Mouse (Mus musculus): ENCODE results near the gene 1700042G07Rik. TPM values are rescaled to one million over a fixed set of nuclear protein-coding genes. Genes with fewer than 3 reads are reported as not detected.

1700042G07Rik gene
- total RNA-seq, 2 experiments from 2014 or later, result not detected

DNA sequence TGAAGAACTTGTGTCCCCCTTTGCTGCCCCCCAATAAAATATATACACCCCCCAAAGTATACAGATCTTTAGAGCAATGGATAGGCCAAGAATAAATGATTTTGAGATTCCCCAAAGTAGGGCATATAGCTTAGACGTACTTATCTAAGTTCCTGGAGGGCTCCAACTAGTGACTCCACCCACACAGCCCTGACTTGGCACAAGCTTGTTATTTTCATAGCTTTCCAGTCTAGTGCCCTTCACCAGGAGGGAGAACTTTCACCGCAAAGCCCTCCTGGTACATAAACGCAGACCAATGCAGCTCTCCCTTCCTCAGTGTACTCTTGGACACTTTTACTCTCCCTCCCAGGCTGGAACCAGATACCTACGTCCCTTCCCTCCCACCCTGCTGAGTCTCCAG, 11.0 kb upstream of the 1700042G07Rik start:
- DNase-seq, result no peak

DNA sequence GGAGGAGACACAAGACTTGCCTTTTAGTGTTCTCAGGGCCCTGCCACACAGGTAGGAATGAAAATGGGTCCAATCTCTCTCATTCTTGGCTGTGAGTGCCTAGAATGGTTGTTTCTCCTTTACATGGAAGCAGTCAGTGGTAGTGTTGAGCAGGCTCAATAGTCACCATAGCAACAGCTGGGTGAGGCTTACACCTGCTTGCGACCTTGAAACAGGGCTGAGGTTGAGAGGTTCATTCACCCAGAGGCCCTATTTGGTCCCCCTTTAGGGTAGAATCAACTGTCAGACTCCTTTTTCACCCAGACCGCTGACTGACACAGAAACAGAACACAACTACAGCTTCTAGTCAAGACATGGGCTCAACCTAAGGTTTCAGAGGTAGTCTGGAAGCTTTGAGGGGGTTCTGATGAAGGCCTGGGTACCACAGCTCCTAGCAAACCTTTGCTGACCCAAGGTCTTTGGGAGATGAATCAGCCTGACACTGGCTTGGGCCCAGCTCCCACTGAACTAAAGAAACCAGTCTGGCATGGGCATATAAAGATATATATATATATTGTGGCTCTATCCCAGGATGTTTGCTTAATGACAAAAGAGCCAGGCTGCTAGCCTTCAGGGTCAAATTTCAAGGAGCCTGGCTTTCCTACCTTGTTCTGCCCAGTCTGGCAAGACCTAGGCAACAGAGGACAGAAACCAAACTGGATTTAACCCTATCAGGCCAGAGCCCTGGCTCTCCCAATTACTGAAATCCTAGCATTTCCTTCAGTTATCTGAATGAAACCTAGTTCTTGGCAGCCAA, 8.2 kb upstream of the 1700042G07Rik start:
- no peak for DNase-seq

DNA sequence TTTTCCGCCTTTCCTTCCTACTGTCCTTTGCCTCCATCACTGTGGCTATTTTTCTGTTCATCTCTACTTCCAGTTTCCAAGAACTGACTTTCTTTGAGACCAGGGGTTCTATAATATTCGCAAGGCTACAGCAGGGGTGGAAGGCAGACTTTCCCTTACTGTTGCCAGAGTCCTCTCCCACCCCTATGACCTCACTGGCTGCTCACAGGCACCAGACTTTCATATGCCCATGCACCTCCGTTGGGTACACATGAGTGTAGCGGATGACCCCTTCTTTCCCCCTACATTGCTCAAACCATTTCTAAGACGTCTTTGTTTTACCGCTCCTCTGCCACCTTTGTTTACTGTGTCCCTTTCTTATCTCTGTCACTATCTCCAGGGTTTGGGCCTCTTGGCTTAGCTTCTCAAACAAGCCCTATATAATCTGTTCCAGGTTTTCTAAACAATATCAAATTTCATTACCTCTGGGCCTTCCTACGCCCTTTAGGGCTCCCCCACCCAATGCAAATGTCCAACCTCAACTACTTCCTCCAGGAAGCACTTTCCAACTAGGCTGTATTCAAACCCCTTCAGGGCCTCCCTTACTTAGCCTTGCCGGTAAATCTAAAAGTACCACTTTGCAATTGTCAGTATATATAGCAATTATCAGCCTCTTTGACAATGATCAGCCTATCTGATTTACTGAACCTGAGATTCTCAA, 7.3 kb upstream of the 1700042G07Rik start:
- no peak for DNase-seq

DNA sequence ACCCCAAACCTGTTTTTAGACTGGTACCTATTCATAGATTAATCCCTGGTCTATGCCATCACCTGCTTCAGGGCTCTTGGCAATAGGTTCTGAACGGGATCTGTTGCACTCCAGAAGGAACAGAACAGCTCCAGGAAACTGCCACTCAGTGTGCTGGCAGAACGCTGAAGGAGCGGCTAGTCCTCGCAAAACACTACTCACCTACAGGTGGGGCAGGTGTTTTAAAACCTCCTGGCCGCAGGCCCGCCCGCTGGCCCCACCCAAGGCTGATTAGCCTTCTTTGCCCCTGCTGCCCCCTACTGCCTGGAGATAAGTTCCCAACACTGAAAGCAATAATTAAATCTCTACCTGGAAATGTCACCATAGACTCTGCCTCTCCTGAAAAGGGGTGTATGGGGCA, 5.8 kb upstream of the 1700042G07Rik start, which contains the start of gene Tspan1:
Tspan1 (minus strand) TSS at position 198 of the 400 bp plus-strand sequence.
- DNase-seq, result no peak

DNA sequence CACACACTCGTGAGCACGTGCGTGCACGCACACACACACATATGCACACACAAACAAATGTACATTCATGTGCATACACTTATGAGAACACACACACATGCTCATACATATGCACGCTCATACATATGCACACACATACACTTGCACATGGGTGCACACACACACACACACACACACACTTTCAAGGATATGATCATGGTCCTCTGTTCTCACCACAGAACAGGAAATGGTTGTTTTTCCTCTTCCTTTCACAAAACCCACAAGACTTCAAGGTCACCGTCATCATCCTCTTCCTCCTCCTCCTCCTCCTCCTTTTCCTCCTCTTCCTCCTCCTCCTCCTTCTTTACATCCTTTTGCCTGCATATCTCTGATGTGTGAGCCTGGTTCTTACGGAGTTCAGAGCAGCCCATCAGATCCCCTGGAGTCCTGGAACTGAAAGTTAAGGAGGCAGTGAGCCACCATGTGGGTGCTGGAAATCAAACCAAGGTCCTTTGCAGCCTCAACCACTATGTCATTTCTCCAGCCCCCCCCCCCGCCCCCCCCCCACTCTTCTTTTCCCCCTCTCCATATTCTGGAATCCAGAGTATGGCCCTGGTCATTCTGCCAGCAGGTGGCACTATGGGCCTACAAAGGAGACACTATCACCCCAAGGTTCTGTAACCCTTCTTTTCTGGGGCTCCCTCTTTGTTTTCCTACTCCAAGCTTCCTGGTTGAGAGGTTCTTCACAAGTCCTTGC, 4.4 kb upstream of the 1700042G07Rik start:
- DNase-seq, result peak; percentile 40

DNA sequence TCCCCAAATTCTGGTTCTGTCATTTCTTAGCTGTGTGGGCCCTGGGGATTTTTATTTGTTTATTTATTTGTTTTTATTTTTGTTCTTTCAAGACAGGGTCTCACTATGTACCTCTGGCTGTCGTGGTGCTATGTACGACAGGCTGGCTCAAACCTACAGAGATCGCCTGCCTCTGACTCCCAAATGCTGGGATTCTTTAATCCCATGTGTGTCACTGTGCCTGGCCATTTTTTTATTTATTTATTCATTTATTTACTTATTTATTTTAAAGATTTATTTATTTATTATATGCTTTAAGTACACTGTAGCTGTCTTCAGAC, 3.9 kb upstream of the 1700042G07Rik start:
- no peak for DNase-seq

DNA sequence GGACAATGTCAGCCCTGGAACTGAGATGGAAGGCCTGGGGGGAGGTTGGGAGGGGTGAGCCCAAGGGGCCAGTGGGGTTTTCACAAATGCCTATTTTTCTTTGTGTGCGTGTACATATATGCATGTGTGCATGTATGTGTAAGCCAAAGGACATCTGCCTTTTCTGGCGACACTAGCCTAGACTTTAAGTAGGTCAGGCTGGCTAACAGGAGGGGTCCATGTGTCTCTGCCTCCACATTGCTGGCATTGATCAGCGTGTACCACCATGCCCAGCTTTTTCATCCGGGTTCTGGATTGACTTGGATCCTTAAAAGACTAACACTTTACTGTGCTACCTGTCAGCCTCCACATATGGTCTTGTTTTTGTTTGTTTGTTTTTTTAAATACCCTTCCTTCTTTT, 580 bp downstream of the 1700042G07Rik start:
- DNase-seq, result no peak

DNA sequence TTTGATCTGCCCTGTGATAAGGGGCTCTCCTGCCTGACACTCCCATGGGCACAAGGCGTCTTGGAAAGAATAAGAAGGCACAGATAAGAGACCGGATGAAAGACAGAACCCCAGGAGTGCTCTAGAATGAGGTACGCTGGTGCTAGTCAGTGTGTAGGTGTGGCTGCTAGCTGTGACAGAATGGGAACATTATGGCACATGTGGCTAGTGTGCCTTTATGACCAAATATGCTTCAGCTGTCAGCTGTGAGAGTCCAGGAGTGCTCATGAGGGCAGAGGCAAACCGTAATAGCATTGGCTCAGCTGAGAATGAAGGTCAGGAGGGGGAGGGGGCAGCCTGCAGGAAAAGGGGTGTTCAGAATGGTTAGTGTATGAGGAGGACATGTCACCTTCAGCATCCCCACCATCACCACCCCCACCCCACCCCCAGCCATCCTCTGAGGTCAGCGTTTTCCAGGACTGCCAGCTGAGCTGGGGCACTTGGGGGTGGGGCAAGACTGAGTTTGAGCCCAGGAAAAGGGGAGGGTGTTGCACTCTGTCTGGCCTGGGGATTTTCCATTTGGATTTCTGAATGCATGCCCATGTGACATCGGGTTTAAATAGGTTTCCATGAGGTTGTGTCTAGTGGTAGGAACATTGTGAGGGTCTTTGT, 1.4 kb downstream of the 1700042G07Rik start:
- no peak for DNase-seq

DNA sequence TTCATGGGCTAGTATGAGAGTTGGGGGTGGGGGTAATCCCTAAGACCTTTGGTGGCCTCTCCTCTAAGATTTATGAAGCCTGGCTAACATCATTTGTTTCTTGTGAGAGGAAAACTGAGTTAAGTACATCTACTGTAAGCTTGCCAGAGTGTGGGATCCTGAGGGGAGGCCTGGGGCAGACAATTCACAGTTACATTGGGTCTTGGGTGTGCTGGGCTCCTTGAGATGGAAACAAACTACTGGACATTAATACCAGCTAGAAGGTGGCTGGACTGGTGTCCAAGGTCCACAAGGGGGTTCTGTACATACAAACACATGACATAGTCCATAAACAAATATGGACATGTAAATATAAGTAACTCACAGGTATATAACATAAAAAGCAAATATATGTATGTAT, 2.0 kb downstream of the 1700042G07Rik start:
- DNase-seq, result no peak

DNA sequence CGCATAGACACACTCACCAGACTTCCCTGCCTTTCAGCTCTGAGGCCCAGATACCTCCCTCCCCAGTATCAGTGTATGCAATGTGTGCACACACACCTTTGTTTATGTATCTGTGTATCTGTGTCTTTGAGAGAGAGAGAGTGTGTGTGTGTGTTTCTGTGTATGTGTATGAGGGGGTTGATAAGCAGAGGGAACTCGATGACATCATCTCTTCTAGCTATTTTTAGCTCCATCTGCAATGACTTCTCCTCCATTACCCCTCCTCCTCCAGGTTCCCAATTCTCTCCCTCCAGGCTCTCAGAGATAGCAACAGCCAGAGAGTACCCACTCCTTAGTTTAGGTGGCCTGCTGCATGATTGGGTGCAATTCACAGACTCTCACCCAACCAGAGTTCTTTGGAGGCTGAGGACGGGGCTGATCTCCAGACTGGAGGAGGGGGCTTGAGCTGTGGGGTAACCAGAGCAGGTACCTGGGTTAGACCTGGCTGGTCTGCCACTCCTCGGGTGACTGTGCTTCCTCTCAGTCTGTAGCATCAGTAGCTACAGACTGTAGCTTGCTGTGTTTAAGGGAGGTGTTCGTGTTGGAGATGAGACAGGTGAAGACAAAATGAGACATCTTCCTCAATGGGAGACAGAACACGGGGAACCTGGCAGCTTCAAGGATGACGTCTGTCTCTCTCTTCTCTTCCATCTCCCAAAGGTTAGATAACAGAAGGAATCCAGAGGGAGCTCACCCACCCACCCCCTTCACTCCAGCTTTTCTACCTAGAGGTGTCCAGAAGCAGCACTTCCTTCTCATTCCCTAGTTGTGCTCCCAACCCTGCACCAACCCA, 2.8 kb downstream of the 1700042G07Rik start:
- no peak for DNase-seq

DNA sequence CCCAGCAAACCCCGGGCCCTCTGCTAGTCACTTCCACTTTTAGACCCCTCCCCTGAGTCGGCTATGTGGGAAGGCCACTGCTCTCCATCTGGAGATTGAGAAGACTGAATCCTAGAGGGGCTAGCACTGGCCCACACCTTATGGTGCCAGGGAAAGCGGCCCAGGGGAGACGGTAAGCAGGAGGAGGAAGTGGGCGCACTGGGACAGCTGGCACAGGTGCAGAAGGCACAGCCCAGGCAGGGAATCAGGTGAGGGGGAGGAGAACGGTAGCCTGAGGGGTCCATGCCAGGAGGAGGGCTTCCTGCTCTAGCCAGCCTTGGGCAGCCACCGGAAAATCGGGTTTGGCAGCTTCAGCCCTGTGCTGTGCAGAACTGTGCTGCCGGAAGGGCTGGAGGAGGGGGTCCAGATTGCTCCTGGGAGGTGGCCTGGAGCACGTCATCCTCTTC, 3.4 kb downstream of the 1700042G07Rik start:
- peak; percentile 64 for DNase-seq

DNA sequence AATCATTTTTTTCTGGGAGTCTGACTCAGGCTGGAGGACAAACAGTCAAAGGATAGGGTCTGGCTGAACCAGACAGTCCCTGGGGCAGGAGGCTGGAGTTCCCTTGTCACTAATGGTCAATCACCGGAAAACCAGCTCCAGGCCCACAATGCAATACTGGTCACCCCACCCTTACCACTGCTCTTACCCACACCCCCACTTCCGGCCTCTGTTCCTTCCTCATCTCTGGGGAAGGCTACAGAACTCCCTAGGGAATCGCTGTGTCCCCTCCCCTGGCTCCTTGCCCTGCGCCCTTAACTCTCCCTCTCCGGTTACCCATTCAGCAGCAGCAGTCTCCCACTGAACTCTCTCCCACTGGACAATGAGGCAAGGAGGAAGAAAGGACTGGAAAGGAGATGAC, 4.0 kb downstream of the 1700042G07Rik start:
- peak; percentile 75 for DNase-seq

DNA sequence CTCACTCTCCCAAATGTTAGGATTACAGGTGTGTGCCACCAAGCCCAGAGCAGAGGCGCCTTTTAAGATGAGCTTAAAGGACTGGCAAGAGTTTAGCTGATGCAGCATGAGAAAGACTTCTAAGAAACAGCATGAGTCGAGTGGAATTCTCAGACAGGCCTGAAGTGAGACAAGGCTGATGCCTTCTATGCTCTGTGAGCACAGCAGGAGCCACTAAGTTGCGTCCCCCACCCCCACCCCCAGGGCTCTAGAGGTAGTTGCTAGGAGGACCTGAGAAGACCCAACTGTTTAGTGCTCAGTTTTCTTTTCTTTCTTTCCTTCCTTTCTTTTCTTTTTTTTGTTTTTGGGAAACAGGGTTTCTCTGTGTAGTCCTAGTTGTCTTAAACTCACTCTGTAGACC, 8.9 kb downstream of the 1700042G07Rik start:
- DNase-seq, result no peak

DNA sequence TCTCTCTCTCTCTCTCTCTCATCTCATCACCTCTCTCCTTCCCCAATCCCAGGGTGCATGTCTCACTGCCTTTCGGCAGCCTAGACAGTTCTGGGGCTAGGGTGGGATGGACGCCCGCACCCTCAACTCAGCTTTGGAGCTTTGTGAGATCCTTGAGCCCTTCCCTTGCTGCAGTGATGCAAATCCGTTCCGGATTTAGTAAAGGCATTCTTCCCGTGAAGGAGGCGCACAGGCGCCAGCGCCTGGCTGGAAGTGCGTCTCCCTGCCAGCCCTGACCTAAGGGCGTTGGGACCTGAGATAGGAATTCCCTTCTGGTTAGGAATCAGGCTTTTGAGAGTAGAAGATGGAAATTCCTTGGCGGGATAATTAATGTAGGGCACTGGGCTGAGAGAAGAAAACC, 9.6 kb downstream of the 1700042G07Rik start:
- peak; percentile 31 for DNase-seq

DNA sequence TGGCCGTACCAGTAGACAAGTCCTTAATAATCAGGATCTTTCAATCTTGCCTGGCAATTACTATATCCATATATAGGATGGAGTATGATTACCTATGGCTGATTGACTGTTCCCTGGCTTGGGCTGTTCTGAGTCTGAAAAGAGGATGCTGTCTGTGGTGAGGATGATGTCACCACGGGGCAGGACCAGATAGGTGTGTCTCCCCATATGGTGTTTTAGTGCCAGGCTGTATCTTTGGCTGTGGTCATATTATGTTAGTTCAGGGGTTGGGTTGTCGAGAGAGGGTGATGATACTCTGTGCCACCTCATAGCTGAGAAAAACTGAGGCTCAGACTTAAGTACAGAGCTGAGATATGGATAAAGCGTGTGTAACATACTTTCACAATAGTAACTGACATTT, 11.9 kb downstream of the 1700042G07Rik start:
- no peak for DNase-seq

DNA sequence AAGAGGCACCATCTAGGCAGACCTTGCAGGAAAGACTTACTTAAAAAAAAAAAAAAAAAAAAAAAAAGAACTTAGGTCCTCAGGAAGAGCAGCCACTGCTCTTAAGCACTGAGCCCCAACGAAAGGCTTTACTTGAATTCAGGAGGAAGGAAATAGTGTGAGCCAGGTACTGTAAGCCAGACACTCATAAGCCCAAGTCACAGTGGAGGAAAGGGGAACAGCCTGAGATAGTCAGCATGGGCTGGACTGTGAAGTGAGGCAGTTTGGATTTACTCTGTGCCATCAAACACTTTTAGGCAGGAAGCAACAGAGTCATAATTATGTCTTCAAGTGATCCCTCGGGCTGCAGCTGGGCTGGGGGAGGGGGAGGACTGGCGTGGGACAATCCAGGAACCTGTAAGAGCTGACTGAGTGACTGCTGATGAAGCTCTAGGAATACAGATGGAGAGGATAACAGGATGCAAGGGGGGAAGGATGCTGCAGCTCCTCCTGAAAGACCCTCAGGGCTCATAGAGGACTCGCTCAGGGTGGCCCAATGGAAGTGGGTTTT, 19.2 kb downstream of the 1700042G07Rik start:
- no peak for DNase-seq

DNA sequence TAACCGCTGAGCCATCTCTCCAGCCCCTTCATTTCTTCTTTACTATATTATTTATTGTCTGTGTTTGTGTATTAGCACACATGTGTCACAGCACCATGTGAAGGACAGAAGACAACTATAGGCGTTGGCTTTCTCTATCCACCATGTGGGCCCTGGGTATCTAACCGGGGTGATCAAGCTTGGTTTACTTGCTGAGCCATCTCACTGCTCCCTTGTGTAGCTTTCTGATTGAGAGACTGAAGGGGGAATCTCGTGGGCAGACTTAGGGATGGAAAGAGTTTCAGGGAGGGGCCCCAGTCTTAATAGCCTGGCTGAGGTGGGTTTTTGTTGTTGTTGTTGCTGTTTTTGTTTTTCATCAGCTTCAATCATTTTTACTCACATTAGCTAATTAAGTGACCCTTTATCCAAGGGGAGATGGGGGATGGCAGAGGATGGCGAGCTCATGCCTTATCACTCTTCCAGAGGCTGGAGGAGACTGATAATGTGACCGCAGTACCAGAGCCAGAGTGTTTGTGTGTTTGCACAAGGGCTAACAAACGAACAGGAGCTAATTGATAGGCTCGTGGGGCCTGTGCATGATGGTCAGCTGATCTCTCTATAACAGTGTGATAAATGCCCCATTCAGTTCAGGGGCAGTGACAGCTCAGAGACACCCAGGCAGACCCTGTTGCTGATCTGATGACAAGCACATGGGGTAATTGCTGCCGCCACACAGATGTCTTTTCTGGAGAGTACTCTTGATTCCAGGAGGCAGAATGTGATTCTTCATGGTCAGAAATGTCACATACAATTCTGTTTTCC, 20.6 kb downstream of the 1700042G07Rik start:
- DNase-seq, result no peak

DNA sequence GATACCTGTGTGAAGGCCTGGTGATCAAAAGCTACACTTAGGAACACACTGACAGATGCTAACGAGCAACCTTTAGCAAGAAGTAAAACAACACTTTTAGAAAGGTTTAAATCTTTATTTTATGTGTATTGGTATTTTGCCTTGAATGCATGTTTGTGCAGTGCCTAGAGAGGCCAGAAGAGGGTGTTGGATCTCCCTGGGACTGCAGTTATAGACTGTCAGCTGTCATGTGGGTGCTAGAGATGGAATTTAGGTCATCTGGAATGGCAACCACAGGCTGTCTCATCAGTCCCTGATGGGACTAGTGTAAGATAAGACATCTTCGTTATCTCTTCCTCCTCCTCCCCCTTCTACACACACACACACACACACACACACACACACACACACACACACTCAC, 25.2 kb downstream of the 1700042G07Rik start:
- no peak for DNase-seq

DNA sequence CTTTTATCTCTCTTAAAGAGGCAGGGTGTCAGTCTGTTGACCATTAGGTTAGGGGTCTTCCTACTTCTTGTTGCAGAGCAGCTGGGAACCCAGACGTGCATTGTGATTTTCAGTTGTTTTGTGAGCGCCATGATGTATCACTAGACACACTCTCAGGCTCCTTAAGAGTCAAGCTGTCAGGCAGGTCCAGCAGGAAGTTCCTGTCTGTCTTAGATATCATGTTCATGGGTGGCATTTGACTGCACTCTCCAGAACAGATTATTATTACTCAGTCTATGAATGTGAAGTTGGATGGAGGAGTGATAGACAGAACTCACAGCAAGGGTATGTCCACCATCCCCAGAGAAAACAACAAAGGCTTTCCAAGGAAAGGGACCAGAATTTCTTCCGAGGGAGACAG, 31.2 kb downstream of the 1700042G07Rik start:
- no peak for DNase-seq

DNA sequence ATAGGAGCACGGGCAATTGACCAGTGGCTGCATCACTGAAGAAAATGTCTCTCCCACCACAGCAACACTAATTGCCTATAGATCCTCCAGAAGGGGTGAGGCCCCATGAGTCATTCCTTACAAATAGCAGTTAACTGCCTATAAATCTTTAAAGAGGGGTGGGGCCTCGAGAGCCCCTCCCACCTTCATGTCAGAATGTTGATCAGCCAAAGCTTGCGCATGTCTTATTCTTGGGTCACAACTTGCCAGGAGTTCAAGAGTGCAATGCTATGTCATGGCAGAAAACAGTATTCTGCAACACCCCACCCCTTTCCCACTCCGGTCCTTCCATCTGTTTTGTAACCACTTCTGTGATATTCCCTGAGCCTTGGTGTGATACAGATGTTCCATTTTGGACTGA, 33.4 kb downstream of the 1700042G07Rik start:
- no peak for DNase-seq
